ENCODE assay signal across 13 mouse cellular contexts in the genomic region with DNA sequence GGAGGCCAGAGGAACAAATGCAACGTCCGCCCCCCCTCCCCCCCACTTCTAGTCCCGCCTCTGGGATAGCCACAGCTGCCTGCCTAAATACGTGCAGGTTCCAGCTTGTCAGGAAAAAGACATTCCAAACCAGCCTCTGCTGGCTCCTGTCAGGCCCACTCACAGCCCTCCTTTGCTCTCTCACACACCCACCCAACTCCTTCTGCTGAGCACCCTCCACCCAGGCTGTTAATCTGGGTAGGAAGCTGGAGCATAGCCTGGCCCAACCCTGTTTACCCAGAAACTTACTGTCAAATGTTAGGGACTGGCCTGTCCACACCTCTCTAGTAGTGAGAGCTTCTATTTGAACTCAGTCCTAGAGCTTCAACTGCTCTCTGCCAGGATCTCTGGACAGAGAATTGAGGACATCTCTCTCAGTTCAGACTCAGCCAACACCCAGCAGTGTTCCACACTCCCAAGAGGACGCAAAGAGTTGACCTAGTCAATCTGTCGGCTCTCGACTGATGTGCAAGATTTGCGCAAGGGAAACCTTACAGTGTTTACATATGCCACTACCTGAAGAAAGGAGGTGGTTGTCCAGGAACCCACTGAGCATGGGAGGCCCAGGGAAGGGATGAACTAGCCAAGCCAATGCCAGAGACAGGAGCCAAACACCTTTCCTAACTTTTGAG. TPM values are rescaled to one million over a fixed set of nuclear protein-coding genes. Genes with fewer than 3 reads are reported as not detected.
DNase-seq lines count a peak whose midpoint lies in the region; ATAC-seq and TF ChIP-seq lines count a peak whose summit lies in the region.
"Had no signal": no experiment of that assay in that cellular context is flagged by ENCODE, and none has a peak within 500 bp of the region (broad histone marks: within the 10 kb centered on the region; RNA-seq: fewer than 3 reads in every experiment).

No protein-coding gene starts in this region.

- no peak overlapping the region for H3K4me2 ChIP-seq in hindbrain, embryonic 14.5 days (replicated peaks)
- no peak overlapping the region for H3K4me2 ChIP-seq in embryonic facial prominence, embryonic 11.5 days (ENCODE audit: low read depth, low read length)
- H3K4me2 ChIP-seq in embryonic facial prominence, embryonic 15.5 days (replicated peaks) = no peak overlapping the region
- no peak overlapping the region for H3K4me2 ChIP-seq in lung, postnatal 0 days (replicated peaks; ENCODE audit: low read depth, low read length)
- no peak overlapping the region for H3K4me2 ChIP-seq in forebrain, embryonic 12.5 days
- H3K4me2 ChIP-seq: liver, embryonic 15.5 days had no signal

- no peak for ATAC-seq in hindbrain, embryonic 14.5 days (ENCODE audit: low FRiP score)
- ATAC-seq in embryonic facial prominence, embryonic 11.5 days (replicated peaks; ENCODE audit: insufficient number of reproducible peaks, low FRiP score, low TSS enrichment, low read depth) = no peak
- ATAC-seq in embryonic facial prominence, embryonic 15.5 days (ENCODE audit: insufficient number of reproducible peaks, low FRiP score, low TSS enrichment, low read depth) = no peak
- ATAC-seq in lung, postnatal 0 days = peak; percentile 76
- no peak for ATAC-seq in forebrain, embryonic 12.5 days (ENCODE audit: low FRiP score)
- ATAC-seq: Patski had no signal

- H3K27me3 ChIP-seq in hindbrain, embryonic 10.5 days (ENCODE audit: insufficient read depth, poor library complexity, severe bottlenecking) = peaks cover 49% of the 10 kb centered on the region
- H3K27me3 ChIP-seq in hindbrain, embryonic 14.5 days (ENCODE audit: control insufficient read depth, insufficient read depth, low read length) = 0 out of 2 replicates have a peak, but pooled peaks cover 5% of the 10 kb centered on the region
- H3K27me3 ChIP-seq in embryonic facial prominence, embryonic 11.5 days (ENCODE audit: control insufficient read depth, insufficient read depth, low read length) = no peaks in the 10 kb centered on the region
- no peaks in the 10 kb centered on the region for H3K27me3 ChIP-seq in embryonic facial prominence, embryonic 15.5 days
- H3K27me3 ChIP-seq in lung, postnatal 0 days (replicated peaks; ENCODE audit: insufficient read depth, low read length) = no peaks in the 10 kb centered on the region
- H3K27me3 ChIP-seq in forebrain, embryonic 12.5 days = peaks cover 20% of the 10 kb centered on the region; the same call in 1 of the 2 replicates
- H3K27me3 ChIP-seq: liver, embryonic 15.5 days; Patski had no signal

- H3K36me3 ChIP-seq in hindbrain, embryonic 10.5 days = no peaks in the 10 kb centered on the region
- H3K36me3 ChIP-seq in hindbrain, embryonic 14.5 days (replicated peaks; ENCODE audit: control insufficient read depth, insufficient read depth) = no peaks in the 10 kb centered on the region
- no peaks in the 10 kb centered on the region for H3K36me3 ChIP-seq in embryonic facial prominence, embryonic 11.5 days (replicated peaks; ENCODE audit: control insufficient read depth, insufficient read depth, low read depth, low read length)
- H3K36me3 ChIP-seq in embryonic facial prominence, embryonic 15.5 days = no peaks in the 10 kb centered on the region
- H3K36me3 ChIP-seq in lung, postnatal 0 days (ENCODE audit: insufficient read depth, low read length) = no peaks in the 10 kb centered on the region
- no peaks in the 10 kb centered on the region for H3K36me3 ChIP-seq in forebrain, embryonic 12.5 days (replicated peaks)
- H3K36me3 ChIP-seq: liver, embryonic 15.5 days had no signal

- H3K27ac ChIP-seq in hindbrain, embryonic 10.5 days = peak overlapping the region; percentile 45
- H3K27ac ChIP-seq in hindbrain, embryonic 14.5 days = no peak overlapping the region
- no peak overlapping the region for H3K27ac ChIP-seq in embryonic facial prominence, embryonic 11.5 days (replicated peaks; ENCODE audit: low read depth, low read length)
- peak overlapping the region; percentile 60 for H3K27ac ChIP-seq in embryonic facial prominence, embryonic 15.5 days (replicated peaks)
- H3K27ac ChIP-seq in lung, postnatal 0 days (ENCODE audit: low read length) = peak overlapping the region; percentile 75
- no peak overlapping the region for H3K27ac ChIP-seq in forebrain, embryonic 12.5 days
- H3K27ac ChIP-seq: liver, embryonic 15.5 days had no signal

- peaks cover 98% of the 10 kb centered on the region for H3K4me1 ChIP-seq in hindbrain, embryonic 10.5 days (replicated peaks)
- H3K4me1 ChIP-seq in hindbrain, embryonic 14.5 days (replicated peaks; ENCODE audit: control insufficient read depth, insufficient read depth, low read length) = peaks cover 65% of the 10 kb centered on the region
- peaks cover 33% of the 10 kb centered on the region for H3K4me1 ChIP-seq in embryonic facial prominence, embryonic 11.5 days (ENCODE audit: control insufficient read depth, insufficient read depth, low read length)
- peaks cover 91% of the 10 kb centered on the region for H3K4me1 ChIP-seq in embryonic facial prominence, embryonic 15.5 days
- H3K4me1 ChIP-seq in lung, postnatal 0 days (ENCODE audit: insufficient read depth, low read depth, low read length) = peaks cover 71% of the 10 kb centered on the region
- peaks cover 88% of the 10 kb centered on the region for H3K4me1 ChIP-seq in forebrain, embryonic 12.5 days

- peak; percentile 61; the same call in 1 of the 2 replicates for TF ChIP-seq EP300 in lung, postnatal 0 days (IDR thresholded peaks at IDR 0.05)

- no peaks in the 10 kb centered on the region for H3K9me3 ChIP-seq in hindbrain, embryonic 10.5 days
- H3K9me3 ChIP-seq in hindbrain, embryonic 14.5 days (ENCODE audit: control insufficient read depth, low read length) = no peaks in the 10 kb centered on the region
- no peaks in the 10 kb centered on the region for H3K9me3 ChIP-seq in embryonic facial prominence, embryonic 11.5 days (replicated peaks; ENCODE audit: control insufficient read depth, low read length)
- H3K9me3 ChIP-seq in embryonic facial prominence, embryonic 15.5 days (replicated peaks) = no peaks in the 10 kb centered on the region
- no peaks in the 10 kb centered on the region for H3K9me3 ChIP-seq in lung, postnatal 0 days (ENCODE audit: low read length)
- H3K9me3 ChIP-seq in forebrain, embryonic 12.5 days = no peaks in the 10 kb centered on the region
- H3K9me3 ChIP-seq: liver, embryonic 15.5 days had no signal

- H3K9ac ChIP-seq in hindbrain, embryonic 14.5 days = no peak overlapping the region
- no peak overlapping the region for H3K9ac ChIP-seq in embryonic facial prominence, embryonic 11.5 days (replicated peaks; ENCODE audit: low read length)
- H3K9ac ChIP-seq in embryonic facial prominence, embryonic 15.5 days = no peak overlapping the region; the same call in 1 of the 2 replicates
- H3K9ac ChIP-seq in lung, postnatal 0 days (replicated peaks; ENCODE audit: low read depth) = no peak overlapping the region
- H3K9ac ChIP-seq in forebrain, embryonic 12.5 days = no peak overlapping the region
- H3K9ac ChIP-seq: liver, embryonic 15.5 days had no signal

- no peak for TF ChIP-seq CTCF in lung, postnatal 0 days (IDR thresholded peaks at IDR 0.05)

- DNase-seq in hindbrain, embryonic 10.5 days (ENCODE audit: low spot score) = no peak
- no peak for DNase-seq in hindbrain, embryonic 14.5 days (ENCODE audit: low spot score)
- peak; percentile 20 for DNase-seq in embryonic facial prominence, embryonic 11.5 days (ENCODE audit: low spot score)
- peak; percentile 74 for DNase-seq in lung, postnatal 0 days (ENCODE audit: low spot score)
- DNase-seq in right cerebral cortex, postnatal 14 days = no peak
- DNase-seq: adrenal gland, adult 8-10 months; cerebellum, postnatal 10 days; kidney, postnatal 4 days; midbrain, embryonic 14.5 days had no signal

- WGBS in hindbrain, embryonic 10.5 days = 55% methylated on average over 8 of the region's 8 CpGs
- WGBS in hindbrain, embryonic 14.5 days = 63% methylated on average over 8 of the region's 8 CpGs
- 40% methylated on average over 8 of the region's 8 CpGs for WGBS in embryonic facial prominence, embryonic 11.5 days
- WGBS in embryonic facial prominence, embryonic 15.5 days = 41% methylated on average over 8 of the region's 8 CpGs
- 31% methylated on average over 8 of the region's 8 CpGs for WGBS in lung, postnatal 0 days
- WGBS in forebrain, embryonic 12.5 days = 55% methylated on average over 8 of the region's 8 CpGs

- no peak overlapping the region for H3K4me3 ChIP-seq in hindbrain, embryonic 10.5 days
- no peak overlapping the region for H3K4me3 ChIP-seq in hindbrain, embryonic 14.5 days (replicated peaks; ENCODE audit: low read length)
- no peak overlapping the region for H3K4me3 ChIP-seq in embryonic facial prominence, embryonic 11.5 days (ENCODE audit: low read depth, low read length)
- H3K4me3 ChIP-seq in embryonic facial prominence, embryonic 15.5 days (replicated peaks) = no peak overlapping the region
- no peak overlapping the region for H3K4me3 ChIP-seq in lung, postnatal 0 days (ENCODE audit: low read depth, low read length)
- no peak overlapping the region for H3K4me3 ChIP-seq in forebrain, embryonic 12.5 days (replicated peaks)
- H3K4me3 ChIP-seq: liver, embryonic 15.5 days had no signal

RNA-seq across cellular contexts. Expression of a gene that starts 36.6 kb away (rescaled TPM):
- polyA plus RNA-seq in hindbrain, embryonic 10.5 days (2016; fragmentation: Nextera tagmentation; extraction: Ambion mirVana) = 3.2 and 3.7 TPM in 2 replicates
- 8.7 and 9.9 TPM in 2 replicates for polyA plus RNA-seq in hindbrain, embryonic 14.5 days (2014; fragmentation: Nextera tagmentation; extraction: Ambion mirVana)
- polyA plus RNA-seq in embryonic facial prominence, embryonic 11.5 days (2014; fragmentation: Nextera tagmentation; extraction: Ambion mirVana) = 5.8 and 7.5 TPM in 2 replicates
- 9.1 and 9.9 TPM in 2 replicates for polyA plus RNA-seq in embryonic facial prominence, embryonic 15.5 days (2015; fragmentation: Nextera tagmentation; extraction: Ambion mirVana)
- 7.1 and 8.8 TPM in 2 replicates for polyA plus RNA-seq in lung, postnatal 0 days (2015; fragmentation: Nextera tagmentation; extraction: Ambion mirVana)
- polyA plus RNA-seq in forebrain, embryonic 12.5 days (2016; fragmentation: Nextera tagmentation; extraction: Ambion mirVana) = 10.4 and 13.6 TPM in 2 replicates

Comparison
In these comparisons a context has a peak if more than half of its experiments do, and no peak if none do; other contexts are left out.
1. H3K27ac ChIP-seq: peak in hindbrain, embryonic 10.5 days (single experiment), embryonic facial prominence, embryonic 15.5 days (single experiment) and lung, postnatal 0 days (single experiment); none in hindbrain, embryonic 14.5 days (single experiment), embryonic facial prominence, embryonic 11.5 days (single experiment) and forebrain, embryonic 12.5 days (single experiment).
2. DNase-seq: peak in embryonic facial prominence, embryonic 11.5 days (single experiment) and lung, postnatal 0 days (single experiment); none in hindbrain, embryonic 10.5 days (single experiment), hindbrain, embryonic 14.5 days (single experiment) and right cerebral cortex, postnatal 14 days (single experiment).